Mouse (Mus musculus) G1E (cell line): ENCODE results near the gene Pipox.

Experiments
- CTCF ChIP-seq: IDR thresholded peaks from 2 replicates; pipeline ENCODE4 v1.5.1; 2012; ENCODE audit warnings: low read depth, low read length, inconsistent platforms, mixed read lengths
- GATA1 ChIP-seq: IDR thresholded peaks from 2 replicates; pipeline ENCODE4 v1.6.1; 2012; ENCODE audit warnings: borderline replicate concordance, low read length, inconsistent platforms, mixed read lengths
- POLR2AphosphoS5 ChIP-seq: IDR thresholded peaks from 2 replicates; pipeline ENCODE4 v1.6.1; 2012; ENCODE audit warnings: low read depth, low read length, inconsistent platforms; ENCODE audit not compliant: insufficient replicate concordance
- TAL1 ChIP-seq: conservative IDR thresholded peaks from 2 replicates; pipeline ENCODE4 v1.6.1; 2012; ENCODE audit warnings: low read depth, low read length, inconsistent platforms, mixed read lengths

GRCm38 (mm10) chr11:77896011-77896410 is 2.1 kb upstream of the Pipox start:
- no peak for TF ChIP-seq CTCF
- no peak for TF ChIP-seq TAL1
- TF ChIP-seq GATA1 = no peak
- TF ChIP-seq POLR2AphosphoS5 = no peak
